Mouse (Mus musculus) sigmoid colon, adult 10 weeks (tissue): Measurements from ENCODE around the gene Plekhm3. TPM values are rescaled to one million over a fixed set of nuclear protein-coding genes. Genes with fewer than 3 reads are reported as not detected.

Experiments used
- polyA plus RNA-seq: library from polyadenylated mRNA; stranded (reverse); fragments of 350-450 nt; fragmentation: Illumina TruSeq; extraction: RNeasy Lipid Tissue Mini Kit (QIAGEN cat#74804); gene quantifications from one replicate; pipeline ENCODE4 v1.2.3, GENCODE M21; 2014; ENCODE audit warnings: low read depth, low replicate concordance

Gene Plekhm3
- 3.2 TPM for polyA plus RNA-seq

GRCm38 (mm10) chr1:64956479-64956961, at the start of gene Plekhm3:
Gene Plekhm3 (minus strand): TSS chr1:64956824.

DNA sequence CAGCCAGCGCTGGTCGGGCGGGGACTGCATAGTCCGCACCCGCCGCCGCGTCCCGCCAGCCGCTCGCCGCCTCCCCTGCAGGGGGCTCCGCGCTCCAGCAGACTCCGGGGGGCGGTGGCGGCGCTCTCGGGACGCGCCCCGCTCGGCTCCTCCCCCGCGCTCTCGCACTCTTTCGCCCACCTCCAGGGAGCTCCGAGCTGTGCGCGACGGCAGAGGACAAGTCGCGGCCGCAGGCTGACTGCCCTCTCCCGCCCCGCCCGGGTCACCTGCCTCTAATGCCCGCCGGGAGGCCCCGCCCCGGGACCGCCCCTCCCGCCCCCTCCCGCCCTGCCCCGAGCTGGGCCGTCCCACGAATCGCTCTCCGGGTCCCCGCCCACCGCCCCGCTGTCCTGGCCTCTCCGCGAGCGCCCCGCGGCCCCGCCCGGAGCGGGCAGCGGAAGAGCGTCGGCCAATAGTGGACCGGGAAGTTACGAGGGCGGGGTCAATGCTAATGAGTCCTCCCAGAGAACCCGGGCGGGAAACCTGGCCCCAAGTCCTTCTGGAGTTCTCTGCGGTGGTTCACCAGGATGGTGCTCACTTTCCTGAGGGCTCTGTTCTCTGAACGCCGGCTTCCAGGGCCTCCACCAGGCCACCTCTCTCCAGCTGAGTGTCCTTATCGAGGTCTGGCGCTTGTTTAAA, 219.0 kb downstream of the Plekhm3 start, which contains the start of gene Fzd5:
TSS of gene Fzd5 (minus strand) at position 250 of the 678 bp plus-strand sequence.

Other genes starting within 250 kb of the Plekhm3 start
- gene Fzd5, start 219.1 kb downstream of the Plekhm3 start, polyA plus RNA-seq, result 37.2 TPM
- gene Akr1cl, start 75.9 kb upstream of the Plekhm3 start, polyA plus RNA-seq, result not detected
- gene Cryge, start 94.3 kb upstream of the Plekhm3 start, polyA plus RNA-seq, result not detected
- gene Crygd, start 106.6 kb upstream of the Plekhm3 start, polyA plus RNA-seq, result not detected
- not detected for gene Crygc, start 116.9 kb upstream of the Plekhm3 start, polyA plus RNA-seq
- gene Crygb, start 125.5 kb upstream of the Plekhm3 start, polyA plus RNA-seq, result not detected
- not detected for gene Cryga, start 146.5 kb upstream of the Plekhm3 start, polyA plus RNA-seq
- not detected for gene Gm28845, start 162.7 kb upstream of the Plekhm3 start, polyA plus RNA-seq
- 0.91 TPM for gene D630023F18Rik, start 166.4 kb upstream of the Plekhm3 start, polyA plus RNA-seq
- gene Idh1, start 229.7 kb upstream of the Plekhm3 start, polyA plus RNA-seq, result 330 TPM
- 21.1 TPM for gene Pikfyve, start 229.9 kb upstream of the Plekhm3 start, polyA plus RNA-seq